Mouse (Mus musculus) midbrain, postnatal 0 days (tissue): ENCODE data around the gene Mpl. TPM values are rescaled to one million over a fixed set of nuclear protein-coding genes. Genes with fewer than 3 reads are reported as not detected.

ENCODE experiments used
- ATAC-seq: fragments of 200-750 bp; cut with Nextera tagmentation; 2 replicates; pipeline ENCODE4 v1.8.0; 2017; ENCODE audit warnings: moderate number of reproducible peaks, mild to moderate bottlenecking, moderate TSS enrichment, moderate library complexity; ENCODE audit not compliant: low FRiP score
- DNase-seq: peaks from one replicate; pipeline ENCODE4 v3.0.0-alpha.2; 2015; ENCODE audit warnings: low spot score
- H3K27ac ChIP-seq: fragments of 300-500 bp; sonication (generic); 2 replicates; pipeline ENCODE4 v1.5.1; 2014; ENCODE audit warnings: low read depth, mild to moderate bottlenecking, low read length, mixed read lengths
- H3K27me3 ChIP-seq: fragments of 300-500 bp; sonication (generic); 2 replicates; pipeline ENCODE4 v1.6.1; 2014; ENCODE audit warnings: low read length, control low read depth, mixed read lengths; ENCODE audit not compliant: insufficient read depth
- H3K36me3 ChIP-seq: fragments of 300-500 bp; sonication (generic); 2 replicates; pipeline ENCODE4 v1.6.1; 2014; ENCODE audit warnings: low read length, control low read depth, mixed read lengths; ENCODE audit not compliant: insufficient read depth
- H3K4me1 ChIP-seq: fragments of 300-500 bp; sonication (generic); 2 replicates; pipeline ENCODE4 v1.6.1; 2014; ENCODE audit warnings: mild to moderate bottlenecking, control low read depth, antibody characterized with exemption, low read length, mixed read lengths; ENCODE audit not compliant: insufficient read depth
- H3K4me2 ChIP-seq: fragments of 300-500 bp; sonication (generic); 2 replicates; pipeline ENCODE4 v1.6.1; 2014; ENCODE audit warnings: low read depth, mild to moderate bottlenecking, low read length, mixed read lengths; ENCODE audit not compliant: poor library complexity, severe bottlenecking
- H3K4me3 ChIP-seq: fragments of 300-500 bp; sonication (generic); 2 replicates; pipeline ENCODE4 v1.5.1; 2014; ENCODE audit warnings: low read depth, mild to moderate bottlenecking, low read length, moderate library complexity
- H3K9ac ChIP-seq: fragments of 300-500 bp; sonication (generic); replicated peaks from 2 replicates; pipeline ENCODE4 v1.6.1; 2014; ENCODE audit warnings: mild to moderate bottlenecking, low read length, moderate library complexity, mixed read lengths; ENCODE audit not compliant: poor library complexity, severe bottlenecking
- H3K9me3 ChIP-seq: fragments of 300-500 bp; sonication (generic); 2 replicates; pipeline ENCODE4 v1.6.1; 2016; ENCODE audit warnings: low read length, control low read depth
- CTCF ChIP-seq: IDR thresholded peaks from 2 replicates; pipeline ENCODE4 v1.5.1; 2016; ENCODE audit warnings: antibody characterized with exemption, mild to moderate bottlenecking
- WGBS: fragments of 180-500 bp; shearing (Covaris S2); extraction: QIAGEN DNeasy Blood & Tissue Kit; methylation state at CpG from one replicate; pipeline ENCODE4 v1.1.7; 2014; 5-methylcytosine and 5-hydroxymethylcytosine counted together
- polyA plus RNA-seq: library from polyadenylated mRNA; unstranded; fragments of >200 nt; fragmentation: Nextera tagmentation; extraction: Ambion mirVana; gene quantifications from 2 replicates; pipeline ENCODE4 v1.2.1, GENCODE M21; 2015
- total RNA-seq: library from RNA; depleted of rRNA; stranded (reverse); fragments of >200 nt; gene quantifications from 2 replicates; pipeline ENCODE4 v1.2.3, GENCODE M21; 2014

Mpl gene
- total and polyA plus RNA-seq, 2 experiments from 2014 or later: 0.11 TPM

DNA sequence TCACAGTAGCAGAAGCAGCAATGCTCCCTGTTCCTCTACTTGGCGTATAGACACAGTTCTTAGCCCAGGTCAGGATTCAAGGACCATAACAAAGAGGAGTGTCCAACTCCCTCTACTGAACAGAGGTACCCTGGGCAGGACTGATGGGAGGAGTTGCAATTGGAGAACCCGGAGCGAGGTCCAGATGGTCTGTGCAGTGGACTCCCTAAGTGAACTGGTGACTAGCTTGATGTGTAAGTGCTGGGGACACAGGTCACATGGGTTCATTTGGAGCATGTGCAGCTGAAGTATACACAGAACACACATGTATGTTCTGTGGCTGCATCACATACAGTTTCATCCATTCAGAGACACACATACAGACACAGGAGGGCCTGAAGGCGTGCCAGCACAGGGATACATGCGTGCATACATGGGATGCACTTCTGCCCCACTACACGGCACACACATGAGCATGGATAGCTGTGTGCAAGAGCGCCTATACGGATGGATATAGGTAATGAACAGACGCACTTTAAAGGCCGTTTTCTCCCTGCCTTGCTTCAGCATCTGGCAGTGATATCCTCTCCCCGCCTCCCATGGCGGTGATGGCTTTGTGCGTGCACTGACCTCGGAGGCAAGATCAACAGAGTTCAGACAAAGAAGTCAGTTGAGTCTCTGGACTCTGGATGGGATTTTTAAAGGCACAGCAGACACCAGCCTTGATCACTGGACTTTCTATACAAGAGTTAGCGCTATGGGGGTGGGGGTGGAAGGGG is 19.6 kb upstream of the Mpl start:
- no peaks in the 10 kb centered on the region for H3K9me3 ChIP-seq
- H3K36me3 ChIP-seq: no peaks in the 10 kb centered on the region
- DNase-seq: no peak
- H3K27me3 ChIP-seq: no peaks in the 10 kb centered on the region
- TF ChIP-seq CTCF: no peak
- WGBS: 43% methylated on average over 15 of the region's 15 CpGs
- H3K9ac ChIP-seq: no peak overlapping the region
- no peak for ATAC-seq
- no peaks in the 10 kb centered on the region for H3K4me1 ChIP-seq
- no peak overlapping the region for H3K4me3 ChIP-seq
- no peak overlapping the region for H3K27ac ChIP-seq
- no peak overlapping the region for H3K4me2 ChIP-seq

DNA sequence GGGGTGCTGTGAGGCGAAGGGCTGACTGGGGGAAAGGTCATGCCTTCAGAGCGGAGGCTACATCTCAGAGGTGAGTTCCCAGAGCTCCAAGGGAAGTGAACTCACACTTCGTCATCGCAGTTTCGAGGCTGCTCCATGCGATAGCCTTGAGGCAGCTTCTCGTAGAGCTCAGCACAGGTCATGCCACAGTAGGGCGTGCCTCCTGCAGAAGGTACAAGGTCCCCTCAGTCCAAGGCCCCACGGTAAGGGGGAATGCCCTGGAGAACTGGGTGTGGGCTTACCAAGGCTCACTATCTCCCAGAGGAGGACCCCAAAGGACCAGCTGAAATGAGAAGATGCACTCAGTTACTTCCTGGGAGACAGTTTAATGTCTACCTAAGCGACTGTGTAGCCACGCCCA is 15.4 kb upstream of the Mpl start:
- H3K4me2 ChIP-seq: no peak overlapping the region
- no peaks in the 10 kb centered on the region for H3K9me3 ChIP-seq
- H3K27me3 ChIP-seq: no peaks in the 10 kb centered on the region
- H3K9ac ChIP-seq: no peak overlapping the region
- no peak overlapping the region for H3K27ac ChIP-seq
- WGBS: 95% methylated on average over 11 of the region's 11 CpGs
- H3K36me3 ChIP-seq: no peaks in the 10 kb centered on the region
- no peaks in the 10 kb centered on the region for H3K4me1 ChIP-seq
- DNase-seq (no peak), ATAC-seq (no peak)
- H3K4me3 ChIP-seq: no peak overlapping the region
- no peak for TF ChIP-seq CTCF

DNA sequence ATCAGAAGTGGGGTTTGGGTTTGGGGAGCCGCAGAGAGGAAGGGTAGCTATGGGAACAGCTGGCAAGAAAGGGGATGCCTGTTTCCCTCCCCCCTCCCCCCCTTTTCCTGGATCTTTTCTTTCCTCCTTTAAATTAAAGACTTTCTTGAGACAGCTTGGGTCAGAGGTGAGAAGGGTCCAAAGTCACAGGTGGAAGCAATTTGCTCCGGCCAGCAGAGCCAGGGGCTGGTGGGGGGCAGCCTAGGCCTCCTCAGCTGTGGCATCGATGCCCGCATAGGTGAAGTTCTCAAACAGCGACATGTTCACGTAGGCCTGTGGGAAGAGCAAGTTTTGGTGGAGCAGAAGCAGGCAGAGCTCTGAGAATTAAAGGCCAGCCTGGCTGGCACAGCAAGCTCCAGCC is 14.0 kb upstream of the Mpl start:
- TF ChIP-seq CTCF: no peak
- Histone ChIP-seq H3K4me2 (no peak overlapping the region), H3K36me3 (no peaks in the 10 kb centered on the region), H3K9ac (no peak overlapping the region), H3K27ac (no peak overlapping the region), H3K27me3 (no peaks in the 10 kb centered on the region), H3K9me3 (no peaks in the 10 kb centered on the region), H3K4me1 (no peaks in the 10 kb centered on the region), H3K4me3 (no peak overlapping the region)
- no peak for ATAC-seq
- no peak for DNase-seq
- WGBS: 86% methylated on average over 6 of the region's 6 CpGs

DNA sequence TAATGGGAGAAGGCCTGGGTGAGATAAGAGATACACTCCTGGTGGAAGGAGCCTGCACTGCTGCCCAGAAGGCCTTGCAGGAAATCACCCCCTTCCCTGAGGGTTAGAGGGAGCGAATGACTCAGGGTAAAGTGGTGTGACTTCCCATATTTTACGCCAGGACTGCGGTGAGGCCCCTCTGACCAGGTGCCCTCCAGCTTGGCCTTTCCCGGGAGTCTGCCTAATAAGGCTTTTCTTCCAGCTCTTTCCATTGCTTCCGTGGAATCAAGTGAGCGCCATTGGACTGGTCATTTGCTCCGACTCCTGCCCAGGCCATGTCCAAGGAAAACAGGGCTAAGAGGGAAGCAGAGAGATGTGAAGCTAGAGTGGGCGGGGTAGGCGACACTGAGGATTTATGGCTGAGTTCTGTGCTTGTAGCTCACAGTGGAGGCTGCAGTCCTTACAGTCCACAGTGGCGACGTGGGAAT is 8.4 kb upstream of the Mpl start:
- Histone ChIP-seq H3K9ac (no peak overlapping the region), H3K27ac (no peak overlapping the region), H3K4me3 (no peak overlapping the region), H3K36me3 (no peaks in the 10 kb centered on the region), H3K27me3 (no peaks in the 10 kb centered on the region), H3K4me1 (no peaks in the 10 kb centered on the region), H3K9me3 (no peaks in the 10 kb centered on the region), H3K4me2 (no peak overlapping the region)
- ATAC-seq (no peak), DNase-seq (no peak)
- 66% methylated on average over 11 of the region's 11 CpGs for WGBS
- no peak for TF ChIP-seq CTCF

DNA sequence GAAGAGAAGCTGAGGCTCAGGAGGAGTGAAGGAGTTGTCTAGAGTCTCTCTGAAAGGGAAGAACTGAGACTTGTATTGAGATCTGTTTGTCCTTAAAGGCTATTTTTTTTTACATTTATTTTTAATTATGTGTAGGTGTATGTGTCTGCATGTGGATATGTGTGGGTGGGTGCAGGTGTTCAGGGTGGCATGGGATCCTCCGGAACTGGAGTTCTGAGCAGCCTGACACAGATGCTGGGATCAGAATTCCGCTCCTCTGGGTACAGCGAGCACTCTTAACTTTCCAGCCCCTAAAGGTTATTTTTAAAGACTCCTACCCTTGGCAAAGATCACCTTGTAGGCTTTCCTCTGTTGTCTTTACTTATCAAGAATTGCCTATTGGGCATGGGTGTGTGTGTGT is 7.6 kb upstream of the Mpl start:
- no peak for ATAC-seq
- no peaks in the 10 kb centered on the region for H3K9me3 ChIP-seq
- H3K27me3 ChIP-seq: no peaks in the 10 kb centered on the region
- no peak overlapping the region for H3K27ac ChIP-seq
- 86% methylated on average over 3 of the region's 3 CpGs for WGBS
- no peak overlapping the region for H3K9ac ChIP-seq
- H3K4me1 ChIP-seq: no peaks in the 10 kb centered on the region
- no peak overlapping the region for H3K4me3 ChIP-seq
- DNase-seq: no peak
- no peak for TF ChIP-seq CTCF
- no peak overlapping the region for H3K4me2 ChIP-seq
- no peaks in the 10 kb centered on the region for H3K36me3 ChIP-seq

DNA sequence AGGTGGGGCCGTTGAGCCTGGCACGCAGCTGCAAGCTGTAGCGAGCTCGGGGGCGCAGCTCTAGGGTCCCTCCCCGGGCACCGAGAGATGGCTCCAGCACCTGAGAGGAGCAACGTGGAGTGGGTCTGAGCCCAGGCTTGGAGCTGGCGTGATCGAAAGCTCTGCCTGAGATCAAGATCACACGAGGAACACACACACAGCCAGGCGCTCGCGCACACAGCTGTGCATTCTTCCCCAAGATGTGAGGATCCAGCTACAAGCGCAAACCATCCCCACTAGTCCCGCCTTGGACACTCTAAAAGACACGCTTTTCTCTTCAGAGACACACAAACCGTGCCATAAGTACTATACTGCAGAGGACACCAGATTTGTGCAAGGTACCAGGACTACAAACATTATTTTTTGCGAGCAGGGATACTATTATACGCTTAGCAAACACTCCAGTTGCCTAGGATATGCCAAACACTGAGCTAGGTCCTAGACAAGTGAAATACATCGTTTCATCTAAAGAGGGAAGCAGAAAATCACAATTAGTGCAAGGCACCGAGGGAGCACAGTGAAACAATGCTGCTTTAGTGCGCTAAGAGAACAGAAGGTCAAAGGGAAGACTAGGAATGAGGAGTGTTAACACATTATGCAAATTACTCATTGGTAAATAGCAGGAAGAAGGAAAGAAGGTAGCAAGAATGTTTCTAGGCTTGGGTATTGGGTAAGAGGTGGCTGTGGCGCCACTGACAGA is 10.7 kb downstream of the Mpl start:
- H3K4me1 ChIP-seq: 0 out of 2 replicates have a peak, but pooled peaks cover 4% of the 10 kb centered on the region
- DNase-seq (peak; percentile 46), ATAC-seq (peak; percentile 47)
- peak overlapping the region; percentile 68 for H3K4me2 ChIP-seq
- no peaks in the 10 kb centered on the region for H3K36me3 ChIP-seq
- no peak overlapping the region for H3K27ac ChIP-seq
- peak overlapping the region; percentile 35 for H3K4me3 ChIP-seq
- H3K9me3 ChIP-seq: no peaks in the 10 kb centered on the region
- WGBS: 22% methylated on average over 24 of the region's 24 CpGs
- no peaks in the 10 kb centered on the region for H3K27me3 ChIP-seq
- peak overlapping the region; percentile 51 for H3K9ac ChIP-seq
- TF ChIP-seq CTCF: no peak; the same call in none of the 2 replicates
